In genomic region chr4:133096671-133097070, GRCm38 (mm10) we compare ENCODE assay signal across 8 mouse cellular contexts. TPM values are rescaled to one million over a fixed set of nuclear protein-coding genes. Genes with fewer than 3 reads are reported as not detected.
DNase-seq lines count a peak whose midpoint lies in the region; ATAC-seq and TF ChIP-seq lines count a peak whose summit lies in the region.
"Not testable (repeated sequence)": the region's sequence is repeated elsewhere in the genome, so short reads cannot be mapped to it uniquely, and the experiment has no call there.

No protein-coding gene starts in this region.

- not testable (repeated sequence) for TF ChIP-seq EP300 in liver, postnatal 0 days (IDR thresholded peaks at IDR 0.05; ENCODE audit: low read depth)

- ATAC-seq in forebrain, embryonic 13.5 days; heart, embryonic 15.5 days (replicated peaks; ENCODE audit: insufficient number of reproducible peaks, insufficient read depth, low FRiP score, low read depth); intestine, embryonic 16.5 days; limb, embryonic 12.5 days (ENCODE audit: insufficient number of reproducible peaks, insufficient read depth, low FRiP score, low TSS enrichment, low read depth); liver, postnatal 0 days; midbrain, embryonic 15.5 days (replicated peaks); stomach, embryonic 15.5 days (ENCODE audit: insufficient read depth, low FRiP score, low read depth): not testable (repeated sequence)

- peak overlapping the region; percentile 62; the same call in 1 of the 2 replicates for H3K27ac ChIP-seq in cerebellum, adult 2 months (ENCODE audit: insufficient read depth, low read length)
- not testable (repeated sequence) for H3K27ac ChIP-seq in forebrain, embryonic 13.5 days; heart, embryonic 15.5 days; intestine, embryonic 16.5 days (ENCODE audit: low read length); limb, embryonic 12.5 days; liver, postnatal 0 days (ENCODE audit: low read depth); midbrain, embryonic 15.5 days; stomach, embryonic 15.5 days

- TF ChIP-seq POLR2A in cerebellum, adult 2 months (IDR thresholded peaks at IDR 0.05; ENCODE audit: borderline replicate concordance, insufficient read depth, low read length): not testable (repeated sequence)

- not testable (repeated sequence) for H3K9me3 ChIP-seq in forebrain, embryonic 13.5 days (replicated peaks); heart, embryonic 15.5 days (replicated peaks); intestine, embryonic 16.5 days (ENCODE audit: control insufficient read depth, low read length); limb, embryonic 12.5 days; liver, postnatal 0 days (ENCODE audit: low read length); midbrain, embryonic 15.5 days; stomach, embryonic 15.5 days

- H3K27me3 ChIP-seq in cerebellum, adult 2 months (ENCODE audit: control insufficient read depth, insufficient read depth, low read length); forebrain, embryonic 13.5 days; heart, embryonic 15.5 days; intestine, embryonic 16.5 days (replicated peaks; ENCODE audit: control insufficient read depth, insufficient read depth, low read length); limb, embryonic 12.5 days; liver, postnatal 0 days (ENCODE audit: insufficient read depth, low read length); midbrain, embryonic 15.5 days (replicated peaks); stomach, embryonic 15.5 days (replicated peaks): not testable (repeated sequence)

- 0% methylated on average over 15 of the region's 26 CpGs for WGBS in cerebellum, adult 2 months
- WGBS in forebrain, embryonic 13.5 days: under 1% methylated on average over 15 of the region's 26 CpGs
- 0% methylated on average over 15 of the region's 26 CpGs for WGBS in heart, embryonic 15.5 days
- WGBS in intestine, embryonic 16.5 days: under 1% methylated on average over 11 of the region's 26 CpGs
- 0% methylated on average over 15 of the region's 26 CpGs for WGBS in limb, embryonic 12.5 days
- WGBS in liver, postnatal 0 days (ENCODE audit: insufficient replicate concordance): 4% methylated on average over 11 of the region's 26 CpGs
- WGBS in midbrain, embryonic 15.5 days: 0% methylated on average over 16 of the region's 26 CpGs
- under 1% methylated on average over 15 of the region's 26 CpGs for WGBS in stomach, embryonic 15.5 days

- TF ChIP-seq CTCF in cerebellum, adult 2 months (IDR thresholded peaks at IDR 0.05; ENCODE audit: borderline replicate concordance, insufficient read depth, low read depth, low read length); liver, postnatal 0 days (IDR thresholded peaks at IDR 0.05; ENCODE audit: low read depth): not testable (repeated sequence)

- not testable (repeated sequence) for H3K36me3 ChIP-seq in forebrain, embryonic 13.5 days (ENCODE audit: poor library complexity, severe bottlenecking); heart, embryonic 15.5 days; intestine, embryonic 16.5 days (ENCODE audit: control insufficient read depth, insufficient read depth, low read length); limb, embryonic 12.5 days; liver, postnatal 0 days (replicated peaks; ENCODE audit: insufficient read depth, low read length); midbrain, embryonic 15.5 days (replicated peaks); stomach, embryonic 15.5 days

- peaks cover 37% of the 10 kb centered on the region for H3K4me1 ChIP-seq in cerebellum, adult 2 months (ENCODE audit: control insufficient read depth, insufficient read depth, low read length)
- peaks cover 40% of the 10 kb centered on the region for H3K4me1 ChIP-seq in forebrain, embryonic 13.5 days
- H3K4me1 ChIP-seq in heart, embryonic 15.5 days (replicated peaks): peaks cover 41% of the 10 kb centered on the region
- H3K4me1 ChIP-seq in intestine, embryonic 16.5 days (ENCODE audit: control insufficient read depth, insufficient read depth, low read length): peaks cover 40% of the 10 kb centered on the region
- H3K4me1 ChIP-seq in limb, embryonic 12.5 days (replicated peaks): peaks cover 41% of the 10 kb centered on the region
- H3K4me1 ChIP-seq in liver, postnatal 0 days (ENCODE audit: insufficient read depth): peaks cover 32% of the 10 kb centered on the region
- peaks cover 38% of the 10 kb centered on the region for H3K4me1 ChIP-seq in midbrain, embryonic 15.5 days
- H3K4me1 ChIP-seq in stomach, embryonic 15.5 days: peaks cover 41% of the 10 kb centered on the region

- DNase-seq in cerebellum, adult 2 months: peak in 1 of 2 experiments; percentile 38
- DNase-seq in liver, postnatal 0 days: not testable (repeated sequence)

- H3K4me2 ChIP-seq in forebrain, embryonic 13.5 days: peak overlapping the region; percentile 44; the same call in 1 of the 2 replicates
- H3K4me2 ChIP-seq in heart, embryonic 15.5 days; intestine, embryonic 16.5 days (ENCODE audit: low read depth, low read length); limb, embryonic 12.5 days; liver, postnatal 0 days (ENCODE audit: low read depth, low read length); stomach, embryonic 15.5 days: not testable (repeated sequence)
- H3K4me2 ChIP-seq in midbrain, embryonic 15.5 days: peak overlapping the region; percentile 40

- not testable (repeated sequence) for H3K9ac ChIP-seq in forebrain, embryonic 13.5 days; heart, embryonic 15.5 days; intestine, embryonic 16.5 days (ENCODE audit: low read depth, low read length); limb, embryonic 12.5 days (replicated peaks); liver, postnatal 0 days (replicated peaks); midbrain, embryonic 15.5 days; stomach, embryonic 15.5 days

- peak overlapping the region; percentile 67 for H3K4me3 ChIP-seq in cerebellum, adult 2 months (replicated peaks; ENCODE audit: insufficient read depth, low read depth, low read length)
- peak overlapping the region; percentile 35 for H3K4me3 ChIP-seq in forebrain, embryonic 13.5 days
- peak overlapping the region; percentile 41 for H3K4me3 ChIP-seq in heart, embryonic 15.5 days
- H3K4me3 ChIP-seq in intestine, embryonic 16.5 days (ENCODE audit: low read length): peak overlapping the region; percentile 36
- peak overlapping the region; percentile 37 for H3K4me3 ChIP-seq in limb, embryonic 12.5 days (replicated peaks)
- peak overlapping the region; percentile 40 for H3K4me3 ChIP-seq in liver, postnatal 0 days (ENCODE audit: low read depth, low read length)
- H3K4me3 ChIP-seq in midbrain, embryonic 15.5 days: peak overlapping the region; percentile 28; the same call in 1 of the 2 replicates
- H3K4me3 ChIP-seq in stomach, embryonic 15.5 days (replicated peaks): peak overlapping the region; percentile 31; the same call in 1 of the 2 replicates

RNA-seq across cellular contexts. Expression of gene Wasf2, which starts 33.6 kb away (rescaled TPM):
- 15.0 and 16.3 TPM in 2 replicates for polyA plus RNA-seq in cerebellum, adult 2 months (2012; rRNA removed)
- 36.7 and 42.9 TPM in 2 replicates for polyA plus RNA-seq in forebrain, embryonic 13.5 days (2015; fragmentation: Nextera tagmentation; extraction: Ambion mirVana)
- polyA plus RNA-seq in heart, embryonic 15.5 days (2015; fragmentation: Nextera tagmentation; extraction: Ambion mirVana): 67.3 and 72.8 TPM in 2 replicates
- 76.9 and 81.9 TPM in 2 replicates for polyA plus RNA-seq in intestine, embryonic 16.5 days (2015; fragmentation: Nextera tagmentation; extraction: Ambion mirVana)
- 73.8 and 81.6 TPM in 2 replicates for polyA plus RNA-seq in limb, embryonic 12.5 days (2016; fragmentation: Nextera tagmentation; extraction: Ambion mirVana)
- 35.8 and 43.1 TPM in 2 replicates for polyA plus RNA-seq in liver, postnatal 0 days (2015; fragmentation: Nextera tagmentation; extraction: Ambion mirVana)
- 27.4 and 27.7 TPM in 2 replicates for polyA plus RNA-seq in midbrain, embryonic 15.5 days (2015; fragmentation: Nextera tagmentation; extraction: Ambion mirVana)
- 109 TPM in 2 replicates for polyA plus RNA-seq in stomach, embryonic 15.5 days (2015; fragmentation: Nextera tagmentation; extraction: Ambion mirVana)
